ENCODE assay signal across 7 mouse cellular contexts in the genomic region with DNA sequence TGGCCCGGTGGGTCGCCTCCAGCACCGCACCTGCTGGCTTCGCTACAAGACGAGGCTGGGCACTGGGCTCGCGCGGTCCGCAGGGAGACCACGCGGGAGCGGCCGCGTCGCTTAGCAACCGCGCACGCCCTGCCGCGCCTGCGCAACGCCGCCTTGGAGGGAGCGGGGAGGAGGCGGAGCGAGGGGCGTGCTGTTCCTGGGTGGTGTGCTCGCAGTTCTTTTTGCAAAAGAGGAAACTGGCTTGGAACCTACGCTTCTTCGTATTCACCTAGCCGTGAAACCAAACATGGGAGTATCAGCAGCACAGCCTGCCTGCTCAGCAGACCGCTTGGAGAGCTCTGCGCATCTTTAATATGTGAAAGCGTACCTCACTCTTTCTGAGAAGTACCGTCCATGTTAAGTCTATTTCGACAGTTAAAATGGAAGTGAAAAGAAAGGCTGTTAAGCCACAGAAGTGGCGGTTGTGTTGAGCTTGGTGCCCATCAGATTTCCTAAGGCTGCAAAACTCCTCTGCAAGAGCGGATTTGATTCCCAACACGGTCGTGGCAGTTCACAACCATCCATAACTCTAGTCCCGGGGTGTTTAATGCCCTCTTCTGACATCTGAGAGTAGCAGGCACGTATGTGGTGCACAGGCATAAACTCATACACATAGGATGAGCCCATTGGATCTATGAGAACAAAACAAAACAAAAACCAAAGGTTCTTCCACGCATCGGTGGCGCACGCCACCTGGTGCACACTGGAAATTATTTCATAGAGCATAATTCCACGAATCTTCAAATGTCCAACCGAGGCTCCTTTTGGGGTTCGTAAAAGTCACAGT. TPM values are rescaled to one million over a fixed set of nuclear protein-coding genes. Genes with fewer than 3 reads are reported as not detected.
DNase-seq lines count a peak whose midpoint lies in the region; ATAC-seq lines count a peak whose summit lies in the region.

A gene (minus strand): TSS at position 150 of the 826 bp plus-strand sequence.

- ATAC-seq in intestine, embryonic 14.5 days (replicated peaks; ENCODE audit: low FRiP score, low TSS enrichment, low read depth), result peak; percentile 97
- peak; percentile 98 for ATAC-seq in midbrain, embryonic 11.5 days (ENCODE audit: low FRiP score)

- peak within 1 kb of the TSS; percentile 95 for H3K27ac ChIP-seq in intestine, embryonic 14.5 days (ENCODE audit: low read depth)
- H3K27ac ChIP-seq in midbrain, embryonic 11.5 days (ENCODE audit: low read depth, low read length), result peak within 1 kb of the TSS; percentile 88

- peak; percentile 95 to 97 for DNase-seq in adrenal gland, adult (ENCODE audit: inconsistent age in 2 of 2, low spot score in 1 of 2)
- DNase-seq in embryo, embryonic 10 days (ENCODE audit: low spot score), result peak; percentile 98
- peak; percentile 88 for DNase-seq in gastrocnemius, postnatal 14 days
- DNase-seq in intestine, embryonic 14.5 days (ENCODE audit: low spot score), result peak; percentile 93
- DNase-seq in left cerebral cortex, postnatal 36 days (ENCODE audit: low spot score in 2 of 2), result peak; percentile 91 to 95
- peak; percentile 99 for DNase-seq in midbrain, embryonic 11.5 days (ENCODE audit: low spot score, missing footprints)
- peak; percentile 76 for DNase-seq in skeletal muscle tissue, adult 2 months (ENCODE audit: low read depth, low spot score)

- peak within 1 kb of the TSS; percentile 63 for H3K9ac ChIP-seq in intestine, embryonic 14.5 days (ENCODE audit: low read length)
- peak within 1 kb of the TSS; percentile 81 for H3K9ac ChIP-seq in midbrain, embryonic 11.5 days (ENCODE audit: low read length)

- H3K9me3 ChIP-seq in intestine, embryonic 14.5 days (ENCODE audit: control insufficient read depth, low read length), result no peaks in the 10 kb centered on the region
- no peaks in the 10 kb centered on the region for H3K9me3 ChIP-seq in midbrain, embryonic 11.5 days (ENCODE audit: control insufficient read depth, low read length)

- intact Hi-C loops in gastrocnemius, postnatal 14 days (cut with DNase I; ENCODE audit: low total_unique reads), result no loop called here
- intact Hi-C loops in left cerebral cortex, postnatal 36 days (cut with DNase I), result loop anchor here (2.0 to 10.0 kb wide), 2 partner anchors 22 to 264 kb away; no protein-coding TSS in a partner anchor

- peak within 1 kb of the TSS; percentile 86 for H3K4me3 ChIP-seq in intestine, embryonic 14.5 days (ENCODE audit: low read depth, low read length)
- H3K4me3 ChIP-seq in midbrain, embryonic 11.5 days (ENCODE audit: low read depth, low read length), result peak within 1 kb of the TSS; percentile 74

- 3% methylated on average over 49 of the region's 49 CpGs for WGBS in intestine, embryonic 14.5 days
- WGBS in midbrain, embryonic 11.5 days, result 6% methylated on average over 49 of the region's 49 CpGs

- H3K36me3 ChIP-seq in intestine, embryonic 14.5 days (ENCODE audit: control insufficient read depth, insufficient read depth, low read length), result no peaks in the 10 kb centered on the region
- H3K36me3 ChIP-seq in midbrain, embryonic 11.5 days (ENCODE audit: control insufficient read depth, insufficient read depth, low read length), result no peaks in the 10 kb centered on the region

- no peaks in the 10 kb centered on the region for H3K27me3 ChIP-seq in intestine, embryonic 14.5 days (replicated peaks; ENCODE audit: control insufficient read depth, insufficient read depth, low read length)
- no peaks in the 10 kb centered on the region for H3K27me3 ChIP-seq in midbrain, embryonic 11.5 days (ENCODE audit: control insufficient read depth, insufficient read depth, low read length)

- peak within 1 kb of the TSS; percentile 86 for H3K4me2 ChIP-seq in intestine, embryonic 14.5 days (ENCODE audit: low read length)
- peak within 1 kb of the TSS; percentile 67 for H3K4me2 ChIP-seq in midbrain, embryonic 11.5 days

- H3K4me1 ChIP-seq in intestine, embryonic 14.5 days (replicated peaks; ENCODE audit: control insufficient read depth, insufficient read depth, low read length), result 0 out of 2 replicates have a peak, but pooled peaks cover 4% of the 10 kb centered on the region
- H3K4me1 ChIP-seq in midbrain, embryonic 11.5 days (ENCODE audit: control insufficient read depth, insufficient read depth, low read length), result peaks cover 31% of the 10 kb centered on the region

RNA-seq across cellular contexts. Expression of the gene that starts here (rescaled TPM):
- under 1 TPM; 0.07 to 0.14 TPM for total RNA-seq in gastrocnemius, postnatal 14 days (2021)
- polyA plus RNA-seq in intestine, embryonic 14.5 days (2014; fragmentation: Nextera tagmentation; extraction: Ambion mirVana), result 5.6 and 5.7 TPM in 2 replicates
- 10 to 100 TPM in 1 of 2 experiments, 1 to 10 TPM in 1; 8.1 to 14.0 TPM for total RNA-seq in left cerebral cortex, postnatal 36 days (2021)
- 17.2 and 23.4 TPM in 2 replicates for polyA plus RNA-seq in midbrain, embryonic 11.5 days (2014; fragmentation: Nextera tagmentation; extraction: Ambion mirVana)

Comparison
In these comparisons a context has a peak if more than half of its experiments do, and no peak if none do; other contexts are left out.
1. Peak in every context shown above with its lines: DNase-seq, ATAC-seq, H3K4me3 ChIP-seq and H3K27ac ChIP-seq.
2. RNA of the gene that starts here (total RNA-seq): 8.1 to 14.0 TPM in left cerebral cortex, postnatal 36 days; 0.07 to 0.14 TPM in gastrocnemius, postnatal 14 days; every median in the first group is over 4 times any median in the second.
3. Peak in DNase-seq in gastrocnemius, postnatal 14 days; RNA of the gene not detected or under 1 TPM.